Mouse (Mus musculus) embryonic facial prominence, embryonic 11.5 days (tissue): ENCODE results near the gene Mvb12a. TPM values are rescaled to one million over a fixed set of nuclear protein-coding genes. Genes with fewer than 3 reads are reported as not detected.
A peak's percentile ranks its signal among the peaks of the same experiment; 100 is the strongest.

Experiments
- ATAC-seq: fragments of 200-750 bp; cut with Nextera tagmentation; replicated peaks from 2 replicates; pipeline ENCODE4 v1.8.0; 2017; ENCODE audit warnings: low read depth; ENCODE audit not compliant: insufficient number of reproducible peaks, low FRiP score, low TSS enrichment
- DNase-seq: peaks from one replicate; pipeline ENCODE4 v3.0.0-alpha.2; 2015; ENCODE audit warnings: low spot score
- H3K27ac ChIP-seq: fragments of 300-500 bp; sonication (generic); replicated peaks from 2 replicates; pipeline ENCODE4 v1.5.1; 2014; ENCODE audit warnings: mild to moderate bottlenecking, low read depth, low read length, control low read depth
- H3K27me3 ChIP-seq: fragments of 300-500 bp; sonication (generic); 2 replicates; pipeline ENCODE4 v1.6.1; 2014; ENCODE audit warnings: mild to moderate bottlenecking, low read length, moderate library complexity, mixed read lengths; ENCODE audit not compliant: control insufficient read depth, insufficient read depth
- H3K36me3 ChIP-seq: fragments of 300-500 bp; sonication (generic); replicated peaks from 2 replicates; pipeline ENCODE4 v1.6.1; 2014; ENCODE audit warnings: low read depth, mild to moderate bottlenecking, low read length, moderate library complexity, mixed read lengths; ENCODE audit not compliant: control insufficient read depth, insufficient read depth
- H3K4me1 ChIP-seq: fragments of 300-500 bp; sonication (generic); 2 replicates; pipeline ENCODE4 v1.6.1; 2014; ENCODE audit warnings: low read length, mixed read lengths; ENCODE audit not compliant: control insufficient read depth, insufficient read depth
- H3K4me2 ChIP-seq: fragments of 300-500 bp; sonication (generic); 2 replicates; pipeline ENCODE4 v1.6.1; 2014; ENCODE audit warnings: low read depth, mild to moderate bottlenecking, control low read depth, low read length, moderate library complexity
- H3K4me3 ChIP-seq: fragments of 300-500 bp; sonication (generic); 2 replicates; pipeline ENCODE4 v1.5.1; 2014; ENCODE audit warnings: low read depth, low read length, control low read depth
- H3K9ac ChIP-seq: fragments of 300-500 bp; sonication (generic); replicated peaks from 2 replicates; pipeline ENCODE4 v1.6.1; 2014; ENCODE audit warnings: mild to moderate bottlenecking, control low read depth, low read length
- H3K9me3 ChIP-seq: fragments of 300-500 bp; sonication (generic); replicated peaks from 2 replicates; pipeline ENCODE4 v1.6.1; 2016; ENCODE audit warnings: mild to moderate bottlenecking, low read length, inconsistent platforms, mixed read lengths; ENCODE audit not compliant: control insufficient read depth
- WGBS: fragments of 180-500 bp; shearing (Covaris S2); extraction: QIAGEN DNeasy Blood & Tissue Kit; methylation state at CpG from one replicate; pipeline ENCODE4 v1.1.7; 2014; 5-methylcytosine and 5-hydroxymethylcytosine counted together
- polyA plus RNA-seq: library from polyadenylated mRNA; unstranded; fragments of >200 nt; fragmentation: Nextera tagmentation; extraction: Ambion mirVana; gene quantifications from 2 replicates; pipeline ENCODE4 v1.2.1, GENCODE M21; 2014

Gene Mvb12a
- polyA plus RNA-seq, 1 experiment from 2014 or later, result 53.4 TPM

DNA sequence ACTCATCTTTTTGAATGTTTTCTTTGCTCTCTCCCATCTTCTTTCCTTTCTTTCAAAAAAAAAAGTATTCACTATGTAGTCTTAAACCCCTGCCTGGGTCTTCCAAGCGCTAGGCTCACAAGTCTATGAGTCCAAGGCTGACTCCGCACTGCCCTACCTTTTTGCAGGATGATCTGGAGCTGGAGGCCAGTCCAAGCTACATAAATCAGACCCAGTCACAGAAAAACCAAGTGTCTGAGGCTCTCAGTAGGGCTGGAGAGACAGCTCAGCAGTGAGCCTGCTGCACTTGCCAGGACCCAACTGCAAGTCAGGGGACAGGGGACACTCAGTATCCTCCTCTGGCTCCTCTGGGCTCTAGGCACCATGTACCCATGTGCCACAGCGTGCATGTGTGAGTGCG, 38.4 kb upstream of the Mvb12a start:
- H3K9me3 ChIP-seq, result no peaks in the 10 kb centered on the region
- H3K27ac ChIP-seq, result no peak overlapping the region
- DNase-seq (no peak), ATAC-seq (no peak)
- H3K9ac ChIP-seq, result no peak overlapping the region
- H3K4me3 ChIP-seq, result no peak overlapping the region
- H3K4me2 ChIP-seq, result no peak overlapping the region
- no peaks in the 10 kb centered on the region for H3K4me1 ChIP-seq
- WGBS, result 88% methylated on average over 4 of the region's 4 CpGs
- H3K36me3 ChIP-seq, result no peaks in the 10 kb centered on the region
- H3K27me3 ChIP-seq, result peaks cover 27% of the 10 kb centered on the region

DNA sequence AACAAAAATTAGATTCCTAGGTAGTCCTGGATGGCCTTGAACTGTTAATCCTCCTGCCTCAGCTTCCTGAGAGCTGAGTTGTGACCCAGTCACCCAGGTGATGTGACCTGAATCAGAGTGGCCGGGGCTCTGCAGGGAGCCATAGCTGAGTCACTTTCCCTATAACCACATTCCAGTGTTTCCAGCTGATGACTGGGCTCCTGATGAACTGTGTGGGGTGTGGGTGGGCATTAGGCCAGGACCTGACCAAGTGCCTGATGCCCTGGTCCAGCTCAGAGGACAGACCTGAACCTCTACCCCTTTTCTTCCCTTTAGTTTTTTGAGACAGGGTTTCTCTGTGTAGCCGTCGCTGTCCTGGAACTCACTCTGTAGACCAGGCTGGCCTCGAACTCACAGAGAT, 37.4 kb upstream of the Mvb12a start:
- Histone ChIP-seq H3K27me3 (peaks cover 27% of the 10 kb centered on the region), H3K36me3 (no peaks in the 10 kb centered on the region), H3K9me3 (no peaks in the 10 kb centered on the region), H3K4me3 (no peak overlapping the region), H3K27ac (no peak overlapping the region), H3K4me2 (no peak overlapping the region), H3K4me1 (no peaks in the 10 kb centered on the region), H3K9ac (no peak overlapping the region)
- DNase-seq, result no peak
- WGBS, result 95% methylated on average over 4 of the region's 4 CpGs
- no peak for ATAC-seq

DNA sequence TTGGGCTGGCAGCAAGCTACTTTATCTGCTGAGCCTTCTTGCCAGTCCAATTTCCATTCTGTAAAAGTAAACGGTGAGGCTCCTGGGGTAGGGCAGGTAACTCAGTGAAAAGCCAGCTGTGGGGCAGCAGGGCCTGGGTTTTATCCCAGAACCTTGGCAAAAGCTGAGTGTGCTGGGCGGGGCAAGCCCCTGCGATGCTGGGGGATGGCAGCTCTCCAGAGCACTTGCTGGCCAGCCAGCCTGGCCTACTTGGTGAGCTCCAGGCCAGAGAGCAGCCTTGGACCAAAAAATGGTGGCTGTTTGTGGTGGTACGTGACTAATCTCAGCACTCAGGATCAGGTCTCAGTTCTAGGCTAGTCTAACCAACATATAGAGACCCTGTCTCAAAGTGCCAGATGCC, 36.7 kb upstream of the Mvb12a start:
- Histone ChIP-seq H3K27ac (no peak overlapping the region), H3K4me2 (no peak overlapping the region), H3K9ac (no peak overlapping the region), H3K4me3 (no peak overlapping the region), H3K9me3 (no peaks in the 10 kb centered on the region), H3K36me3 (no peaks in the 10 kb centered on the region), H3K27me3 (peaks cover 27% of the 10 kb centered on the region), H3K4me1 (no peaks in the 10 kb centered on the region)
- WGBS, result 85% methylated on average over 4 of the region's 4 CpGs
- no peak for DNase-seq
- no peak for ATAC-seq

DNA sequence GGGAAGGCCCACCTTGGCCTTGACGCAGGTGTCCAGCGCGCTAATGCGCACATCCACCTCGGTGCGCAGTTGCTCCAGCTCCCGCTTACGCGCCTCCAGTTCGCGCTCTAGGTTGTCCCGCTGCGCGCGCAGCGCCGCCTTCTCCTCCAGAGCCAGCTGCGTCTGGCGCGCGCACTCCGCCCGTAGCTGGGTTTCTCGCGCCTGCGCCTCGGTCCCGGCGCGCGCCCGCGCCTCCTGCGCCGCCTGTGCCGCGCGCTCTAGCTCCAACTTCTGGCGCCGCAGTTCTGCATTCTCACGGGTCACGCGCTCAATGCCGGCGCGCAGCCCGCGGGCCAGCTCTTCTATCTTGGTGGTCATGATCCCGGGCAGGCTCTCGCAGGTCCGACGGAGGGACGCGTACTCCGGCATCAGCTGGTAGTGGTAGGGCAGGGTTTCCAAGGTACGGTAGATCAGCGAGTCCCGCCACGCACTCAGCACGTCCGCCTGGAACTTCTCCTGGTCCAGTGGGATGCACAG, 35.1 kb upstream of the Mvb12a start:
- Histone ChIP-seq H3K4me2 (peak overlapping the region; percentile 84), H3K27ac (no peak overlapping the region), H3K4me1 (no peaks in the 10 kb centered on the region), H3K4me3 (peak overlapping the region; percentile 39), H3K9ac (peak overlapping the region; percentile 56), H3K9me3 (no peaks in the 10 kb centered on the region), H3K36me3 (no peaks in the 10 kb centered on the region), H3K27me3 (peaks cover 27% of the 10 kb centered on the region)
- DNase-seq, result peak; percentile 95
- peak; percentile 53; the same call in 1 of the 2 replicates for ATAC-seq
- under 1% methylated on average over 58 of the region's 61 CpGs for WGBS

DNA sequence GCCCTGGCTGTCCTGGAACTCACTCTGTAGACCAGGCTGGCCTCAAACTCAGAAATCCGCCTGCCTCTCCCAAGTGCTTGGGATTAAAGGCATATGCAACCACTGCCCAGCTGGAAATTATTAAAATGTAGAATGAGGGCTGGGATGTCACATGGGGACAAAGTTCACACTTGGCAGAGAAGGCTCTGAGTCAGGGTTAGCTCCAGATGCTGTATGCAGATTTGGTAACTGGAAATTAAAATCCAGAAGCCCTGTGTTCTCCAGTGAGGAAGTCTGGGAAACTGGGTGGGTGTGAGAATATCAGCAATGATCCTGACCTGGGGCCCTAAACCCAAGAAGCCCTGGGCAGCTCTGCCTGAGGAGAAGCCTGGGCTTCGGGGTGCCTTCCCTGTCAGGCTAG, 33.4 kb upstream of the Mvb12a start:
- no peaks in the 10 kb centered on the region for H3K36me3 ChIP-seq

DNA sequence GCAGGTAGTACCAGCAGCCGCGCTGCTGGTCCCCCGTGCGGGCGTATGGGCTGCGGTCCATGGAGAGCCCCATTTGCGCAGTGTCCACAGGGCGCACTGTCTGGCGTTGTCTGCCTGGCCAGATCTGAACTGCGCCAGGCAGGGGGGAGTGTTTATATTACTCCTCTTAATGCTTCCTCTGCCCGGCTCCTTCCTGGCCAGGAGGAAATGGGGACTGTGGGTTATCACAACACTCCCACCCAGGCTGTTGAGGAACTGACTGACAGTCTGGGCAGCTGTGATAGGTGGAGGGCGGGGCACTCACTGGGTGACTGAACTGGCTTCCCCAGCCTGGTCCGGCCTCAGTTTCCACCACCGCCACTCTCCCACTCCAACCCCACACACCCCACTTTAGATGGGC, 31.1 kb upstream of the Mvb12a start, which contains the start of gene Plvap:
Gene Plvap (minus strand): TSS at position 109 of the 400 bp plus-strand sequence.
- no peak for DNase-seq
- peaks cover 21% of the 10 kb centered on the region for H3K27me3 ChIP-seq
- H3K36me3 ChIP-seq, result no peaks in the 10 kb centered on the region
- H3K4me2 ChIP-seq, result no peak within 1 kb of the TSS; the same call in 1 of the 2 replicates
- 0 out of 2 replicates have a peak within 1 kb of the TSS, but pooled peaks have one; percentile 41 for H3K27ac ChIP-seq
- H3K4me3 ChIP-seq, result 0 out of 2 replicates have a peak within 1 kb of the TSS, but pooled peaks have one; percentile 6
- WGBS, result 43% methylated on average over 14 of the region's 14 CpGs
- no peaks in the 10 kb centered on the region for H3K9me3 ChIP-seq
- H3K4me1 ChIP-seq, result no peaks in the 10 kb centered on the region
- no peak within 1 kb of the TSS for H3K9ac ChIP-seq
- ATAC-seq, result peak; percentile 31; the same call in 1 of the 2 replicates

More for the DNA sequence above, 33.4 kb upstream of the Mvb12a start:
- Histone ChIP-seq H3K4me2 (no peak overlapping the region), H3K4me1 (no peaks in the 10 kb centered on the region), H3K9me3 (no peaks in the 10 kb centered on the region), H3K9ac (no peak overlapping the region), H3K4me3 (no peak overlapping the region), H3K27me3 (peaks cover 27% of the 10 kb centered on the region), H3K27ac (no peak overlapping the region)
- 34% methylated on average over 2 of the region's 2 CpGs for WGBS
- DNase-seq, result no peak
- ATAC-seq, result no peak

DNA sequence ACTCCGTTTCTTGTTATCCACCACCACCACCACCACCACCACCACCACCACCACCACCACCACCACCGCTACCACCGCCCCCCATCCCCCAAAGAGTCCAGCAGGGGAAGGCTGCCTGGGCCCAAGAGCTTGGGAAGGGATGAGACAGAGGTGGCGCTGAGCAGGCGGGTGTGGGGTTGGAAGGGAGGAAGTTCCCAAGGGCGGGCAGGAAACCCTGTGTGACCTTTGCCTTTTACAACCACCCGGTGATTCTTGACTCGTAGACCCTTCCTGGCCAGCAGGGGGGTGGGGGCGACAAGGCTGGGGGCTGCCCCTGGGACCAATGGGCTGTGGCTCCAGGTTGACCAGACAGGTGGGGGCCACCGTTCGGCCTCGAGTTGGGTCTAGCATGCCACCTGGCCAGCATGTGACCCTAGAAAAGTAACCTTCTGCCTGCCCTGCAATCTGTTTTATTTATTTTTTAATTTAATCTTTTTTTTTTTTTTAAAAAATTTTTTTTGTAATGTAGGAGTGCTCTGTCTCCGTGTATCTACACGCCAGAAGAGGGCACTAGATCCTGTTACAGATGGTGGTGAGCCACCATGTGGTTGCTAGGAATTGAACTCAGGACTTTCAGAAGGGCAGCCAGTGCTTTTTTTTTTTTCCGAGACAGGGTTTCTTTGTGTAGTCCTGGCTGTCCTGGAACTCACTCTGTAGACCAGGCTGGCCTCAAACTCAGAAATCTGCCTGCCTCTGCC, 29.5 kb upstream of the Mvb12a start:
- ATAC-seq, result no peak
- Histone ChIP-seq H3K4me2 (no peak overlapping the region), H3K9ac (no peak overlapping the region), H3K27me3 (peaks cover 6% of the 10 kb centered on the region), H3K27ac (no peak overlapping the region), H3K4me3 (no peak overlapping the region), H3K4me1 (no peaks in the 10 kb centered on the region), H3K9me3 (no peaks in the 10 kb centered on the region), H3K36me3 (no peaks in the 10 kb centered on the region)
- WGBS, result 60% methylated on average over 13 of the region's 15 CpGs
- DNase-seq, result no peak

DNA sequence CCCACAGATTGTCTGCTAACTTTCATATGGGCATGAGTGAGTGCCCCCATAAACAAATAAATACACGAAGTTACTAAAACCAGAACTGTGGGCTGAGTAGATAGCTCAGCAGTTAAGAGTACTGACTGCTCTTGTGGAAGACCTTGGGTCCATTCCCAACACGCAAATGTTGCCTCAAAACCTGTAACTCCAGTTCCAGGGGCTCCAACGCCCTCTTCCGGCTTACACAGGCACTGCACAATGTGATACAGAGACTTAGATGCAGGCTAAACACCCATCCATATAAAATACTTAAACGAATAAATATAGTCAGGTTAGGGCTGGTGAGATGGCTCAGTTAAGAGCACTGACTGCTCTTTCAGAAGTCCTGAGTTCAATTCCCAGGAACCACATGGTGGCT, 27.7 kb upstream of the Mvb12a start:
- Histone ChIP-seq H3K9me3 (no peaks in the 10 kb centered on the region), H3K36me3 (no peaks in the 10 kb centered on the region), H3K9ac (no peak overlapping the region), H3K4me3 (no peak overlapping the region), H3K27me3 (no peaks in the 10 kb centered on the region), H3K4me1 (no peaks in the 10 kb centered on the region), H3K27ac (no peak overlapping the region), H3K4me2 (no peak overlapping the region)
- DNase-seq (no peak), ATAC-seq (no peak)
- WGBS, result 70% methylated on average over 5 of the region's 5 CpGs
